Mouse (Mus musculus): Measurements from ENCODE around the gene Armcx4.
"Not testable (repeated sequence)": the region's sequence is repeated elsewhere in the genome, so short reads cannot be mapped to it uniquely, and the experiment has no call there.

GRCm38 (mm10) chrX:134723762-134724161 lies 37.4 kb downstream of the Armcx4 start:
- TF ChIP-seq MAX (IDR thresholded peaks at IDR 0.05; ENCODE audit: low read depth); USF1 (IDR thresholded peaks at IDR 0.05; ENCODE audit: low read depth); POLR2A (IDR thresholded peaks at IDR 0.05; ENCODE audit: insufficient read length, low read depth): not testable (repeated sequence)

All from myocyte (in vitro differentiated cells).